Mouse (Mus musculus) adrenal gland, postnatal 0 days (tissue): ENCODE measurements around the gene Gys1. TPM values are rescaled to one million over a fixed set of nuclear protein-coding genes. Genes with fewer than 3 reads are reported as not detected.

Experiments used
- microRNA-seq: library from miRNA; unstranded; fragments of <30 nt; microRNA quantifications from one replicate; pipeline ENCODE4, GENCODE M21; 2016; ENCODE audit warnings: borderline replicate concordance; ENCODE audit not compliant: insufficient number of aligned reads
- polyA plus RNA-seq: library from polyadenylated mRNA; unstranded; fragments of >200 nt; fragmentation: Nextera tagmentation; extraction: Ambion mirVana; gene quantifications from 2 replicates; pipeline ENCODE4 v1.2.1, GENCODE M21; 2015

Gys1 gene
- 7.8 and 11.6 TPM in 2 replicates for polyA plus RNA-seq

DNA sequence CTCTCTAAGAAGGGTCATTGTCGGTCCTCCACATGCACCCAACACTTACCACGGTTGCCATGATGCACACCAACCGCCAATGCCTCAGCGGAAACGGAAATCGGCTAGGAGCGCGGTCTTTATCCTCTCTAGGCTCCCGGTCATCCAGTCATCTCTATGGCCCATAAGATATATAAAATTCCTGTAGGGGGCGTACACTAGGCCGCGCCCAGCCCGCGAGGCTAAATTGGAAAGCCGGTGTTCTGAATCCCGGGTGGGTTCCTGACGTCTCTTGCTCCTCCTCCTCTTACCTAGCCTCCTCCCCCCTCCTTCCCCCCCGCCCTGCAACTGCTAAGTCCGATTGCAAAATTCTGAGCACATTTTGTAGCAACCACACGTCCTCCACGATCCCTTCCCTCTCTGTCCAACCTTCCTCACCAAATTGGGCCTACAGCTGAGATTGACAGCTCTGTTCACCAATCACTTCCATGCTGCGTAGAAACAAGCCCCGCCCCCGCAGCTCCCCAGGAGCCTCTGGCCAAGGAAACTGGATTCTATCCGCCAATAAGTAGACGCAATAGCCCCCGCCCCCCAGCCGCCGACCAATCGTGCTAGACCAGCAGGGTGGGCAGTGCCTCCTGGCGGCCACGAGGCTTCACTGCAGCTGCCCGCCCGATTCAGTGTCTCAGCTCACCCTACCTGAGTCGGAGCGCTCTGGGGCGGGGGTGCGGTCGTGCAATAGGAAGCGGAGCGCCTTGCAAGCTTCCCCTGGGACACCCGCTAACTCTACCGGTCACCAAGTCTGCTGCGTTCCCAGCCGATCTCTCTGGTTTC is at the start of gene Gys1:
Gene Gys1 (plus strand): TSS at position 642 of the 813 bp plus-strand sequence.

DNA sequence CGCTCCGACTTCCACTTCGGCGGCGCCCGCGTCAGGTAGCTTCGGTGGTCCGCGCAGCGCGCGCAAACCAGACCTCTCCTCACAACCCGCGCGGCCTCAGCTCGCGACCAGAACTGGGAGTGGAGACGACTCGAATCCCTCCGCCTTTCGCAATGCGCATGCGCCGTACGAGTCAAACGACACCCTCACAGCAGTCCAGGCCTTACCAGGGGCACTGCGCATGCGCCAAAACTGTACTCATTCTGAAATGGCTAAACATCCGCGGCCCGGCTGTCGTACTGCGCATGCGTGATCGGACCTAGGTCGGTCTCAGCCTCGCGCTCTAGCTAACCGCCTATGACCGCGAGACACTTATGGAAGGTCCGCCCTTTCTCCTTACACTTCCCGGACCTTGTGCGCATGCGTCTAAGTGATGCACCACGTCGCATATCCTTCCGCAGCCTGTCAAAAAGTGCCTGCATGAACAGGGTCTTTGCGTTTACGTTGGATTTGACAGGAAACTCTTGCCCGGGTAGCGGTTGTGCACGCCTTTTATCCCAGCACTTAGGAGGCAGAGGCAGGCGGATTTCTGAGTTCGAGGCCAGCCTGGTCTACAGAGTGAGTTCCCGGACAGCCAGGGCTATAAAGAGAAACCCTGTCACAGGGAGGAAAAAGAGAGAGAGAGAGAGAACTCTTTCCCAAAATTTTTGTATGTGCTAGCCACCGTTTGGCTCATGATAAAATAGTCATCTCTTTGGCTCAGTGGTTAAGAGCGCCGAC is 38.9 kb upstream of the Gys1 start, which contains the start of gene Snrnp70:
Gene Snrnp70 (minus strand): TSS at position 165 of the 759 bp plus-strand sequence.

GRCm38 (mm10) chr7:45405091-45406075 is 29.3 kb upstream of the Gys1 start, which contains the start of gene Kcna7:
Gene Kcna7 (plus strand): TSS chr7:45405653.

DNA sequence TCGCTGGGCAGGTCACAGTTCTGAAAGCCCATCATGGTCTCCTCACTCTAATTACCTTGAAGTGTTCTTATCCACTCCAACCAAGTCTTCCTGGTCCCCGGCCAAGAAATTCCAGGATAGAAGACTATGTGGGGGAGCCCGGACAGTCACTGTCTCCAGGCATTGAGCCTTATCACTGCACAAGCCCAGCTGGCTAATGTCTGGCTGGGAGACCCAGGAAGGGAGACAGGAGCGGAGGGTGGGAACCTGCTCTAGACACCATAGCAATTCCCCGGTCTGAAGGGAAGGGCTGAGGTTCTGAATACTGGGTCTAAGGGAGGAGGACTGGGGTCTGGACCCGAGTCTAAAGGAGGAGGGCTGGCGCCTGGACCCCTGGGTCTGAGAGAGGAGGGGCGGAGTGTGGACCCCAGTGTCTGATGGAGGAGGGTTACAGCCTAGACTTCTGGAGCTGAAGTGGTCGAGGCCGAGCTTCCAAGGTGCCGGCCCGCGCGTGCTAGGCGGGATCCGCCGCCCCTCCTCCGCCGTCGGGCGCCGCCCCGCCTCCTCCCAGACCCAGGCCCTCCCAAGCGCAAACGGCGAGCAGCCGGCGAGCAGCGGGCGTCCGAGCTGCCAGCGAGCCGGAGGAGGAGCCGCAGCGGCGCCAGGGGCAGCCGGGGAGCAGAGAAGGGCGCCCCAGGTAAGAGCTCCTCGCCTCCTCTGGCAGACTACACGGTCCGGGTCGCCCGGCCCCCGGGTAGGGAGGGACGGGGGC is 21.4 kb upstream of the Gys1 start, which contains the start of gene Ntf5:
Gene Ntf5 (plus strand): TSS at position 583 of the 751 bp plus-strand sequence.

GRCm38 (mm10) chr7:45420615-45420919 is 14.1 kb upstream of the Gys1 start, which contains the start of gene Lhb:
Gene Lhb (plus strand): TSS chr7:45420820.

DNA sequence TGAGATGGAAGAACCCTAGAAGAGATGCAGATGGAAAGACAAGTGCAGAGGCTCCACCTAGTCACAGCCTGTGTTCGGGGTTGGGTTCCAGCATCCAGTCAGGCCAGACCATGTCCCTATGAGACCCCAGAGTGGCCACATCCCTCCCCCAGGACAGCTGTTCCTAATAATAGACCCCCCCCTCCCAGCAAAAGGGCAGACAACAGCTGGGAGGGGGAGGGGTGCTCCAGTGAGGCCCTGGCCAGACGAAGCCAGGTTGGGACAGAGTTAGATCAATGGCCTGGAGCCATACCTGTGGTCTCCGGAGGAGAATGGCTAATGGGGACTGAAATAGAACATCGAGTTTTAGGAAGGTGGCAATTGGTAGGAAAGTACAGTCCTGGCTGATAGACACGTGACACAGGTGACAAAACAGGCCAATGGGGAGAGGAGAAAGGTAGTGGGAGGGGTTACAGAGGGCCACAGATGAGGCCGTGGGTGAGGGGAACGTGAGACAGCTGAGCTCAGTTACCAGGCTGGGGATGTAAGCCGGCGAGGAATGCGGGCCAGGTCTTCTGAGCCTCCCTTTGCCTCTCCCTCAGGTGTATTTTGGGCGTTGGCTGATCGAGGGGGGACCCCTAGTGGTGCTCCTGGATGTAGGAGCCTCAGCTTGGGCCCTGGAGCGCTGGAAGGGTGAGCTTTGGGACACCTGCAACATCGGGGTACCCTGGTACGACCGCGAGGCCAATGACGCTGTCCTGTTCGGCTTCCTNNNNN is 3.1 kb downstream of the Gys1 start, which contains the start of gene Ruvbl2:
Gene Ruvbl2 (minus strand): TSS at position 576 of the 756 bp plus-strand sequence.

DNA sequence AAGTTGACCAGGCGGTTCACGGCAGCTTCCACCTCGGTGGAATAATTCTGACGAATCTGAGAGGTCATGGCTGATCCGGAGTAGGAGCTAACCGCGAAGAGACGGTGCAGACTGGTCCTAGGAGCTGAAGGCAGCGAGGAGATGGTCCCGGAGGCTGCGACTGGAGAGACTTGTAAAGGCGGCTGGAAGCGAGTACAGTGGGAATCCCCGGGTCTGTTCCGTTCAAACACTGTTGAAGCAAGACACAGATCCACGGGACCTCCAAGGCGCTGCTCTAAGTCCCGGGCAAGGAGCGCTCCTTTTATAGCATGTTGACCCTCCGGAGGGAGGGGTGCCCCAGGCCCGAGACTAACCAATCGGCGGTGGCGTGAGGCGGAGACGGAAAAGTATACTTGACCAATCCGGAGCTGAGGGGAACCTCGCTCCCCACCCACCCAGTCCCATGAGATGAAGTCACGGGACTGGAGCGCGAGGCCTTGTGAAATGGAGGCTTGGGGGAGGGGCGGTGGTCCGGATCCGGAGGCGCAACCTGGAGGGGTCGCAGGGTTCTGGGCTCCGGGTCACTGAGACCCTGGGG is 25.0 kb downstream of the Gys1 start, which contains the start of gene Ftl1:
Gene Ftl1 (minus strand): TSS at position 321 of the 577 bp plus-strand sequence.

DNA sequence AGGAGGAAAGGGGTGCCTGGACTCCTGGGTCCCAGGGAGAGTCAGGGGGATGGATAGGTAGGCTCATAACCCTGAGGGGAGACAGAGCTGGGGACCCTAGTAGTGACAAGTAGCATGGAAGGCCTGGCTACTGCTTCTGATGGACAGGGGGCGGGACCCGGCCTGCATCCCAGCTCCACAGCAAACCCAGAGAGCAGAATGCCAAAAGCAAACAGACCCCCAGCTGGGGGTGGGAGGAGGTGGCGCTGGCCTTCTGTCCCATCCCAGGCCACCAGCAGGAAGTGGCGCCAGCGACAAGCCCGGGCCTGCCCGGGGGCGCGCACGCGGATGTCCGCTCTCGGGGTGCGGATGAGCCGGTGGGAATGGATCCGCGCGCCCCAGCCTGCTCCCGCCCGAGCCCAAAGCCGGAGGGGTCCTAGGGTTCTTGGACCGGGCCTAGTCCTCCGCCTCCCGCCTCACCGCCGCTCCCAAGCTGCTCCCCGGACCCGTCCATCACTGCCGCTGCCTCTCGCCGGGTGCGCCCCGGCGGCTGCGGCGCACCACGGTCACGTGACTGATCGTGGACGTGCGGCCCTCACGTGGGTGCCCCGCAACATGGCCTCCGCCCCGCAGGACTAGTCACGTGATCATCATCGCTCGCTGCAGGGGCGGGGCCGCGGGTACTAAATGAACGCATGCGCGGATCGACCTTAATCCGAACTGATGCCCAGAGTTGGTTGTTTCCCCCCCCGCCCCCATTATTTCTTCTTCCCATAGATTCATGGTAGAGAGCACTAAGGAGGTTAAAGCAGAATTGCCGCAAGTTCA is 31.8 kb downstream of the Gys1 start, which contains the start of gene Bax:
Gene Bax (minus strand): TSS at position 616 of the 807 bp plus-strand sequence.

GRCm38 (mm10) chr7:45481374-45481927 is 46.8 kb downstream of the Gys1 start, which contains the start of gene Tulp2:
Gene Tulp2 (plus strand): TSS chr7:45481877.

DNA sequence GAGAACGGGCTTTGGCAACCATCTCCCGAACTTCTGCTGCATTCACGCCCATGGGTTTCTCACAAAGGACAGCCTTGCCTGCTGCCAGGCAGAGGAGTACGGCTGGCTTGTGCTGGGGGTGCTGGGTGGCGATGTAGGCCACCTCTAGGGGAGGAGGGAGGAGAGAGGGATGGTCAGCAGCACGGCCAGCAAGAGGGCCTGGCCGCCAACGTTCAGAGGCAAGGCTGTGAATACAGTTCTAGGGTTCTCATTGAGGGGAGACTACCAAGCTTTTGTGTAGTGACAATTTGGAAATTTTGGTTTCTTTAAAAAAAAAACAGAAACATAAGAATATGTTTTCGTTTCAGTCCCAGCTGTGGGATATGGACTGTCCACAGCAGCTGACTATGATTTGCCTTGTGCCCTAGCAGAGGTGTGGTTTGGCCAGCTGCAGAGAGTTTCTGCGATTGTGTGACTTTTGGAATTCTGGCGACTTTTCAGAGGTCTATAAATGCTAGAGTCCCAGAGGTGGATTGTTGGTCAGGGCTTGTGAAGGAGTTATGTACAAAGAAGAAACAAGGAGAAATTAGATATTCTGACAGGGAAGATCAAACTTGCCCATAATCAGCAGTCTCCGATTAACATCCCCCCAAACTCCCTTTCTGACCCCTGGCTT is 52.2 kb downstream of the Gys1 start, which contains the start of gene Gm45808:
Gene Gm45808 (minus strand): TSS at position 51 of the 655 bp plus-strand sequence.

DNA sequence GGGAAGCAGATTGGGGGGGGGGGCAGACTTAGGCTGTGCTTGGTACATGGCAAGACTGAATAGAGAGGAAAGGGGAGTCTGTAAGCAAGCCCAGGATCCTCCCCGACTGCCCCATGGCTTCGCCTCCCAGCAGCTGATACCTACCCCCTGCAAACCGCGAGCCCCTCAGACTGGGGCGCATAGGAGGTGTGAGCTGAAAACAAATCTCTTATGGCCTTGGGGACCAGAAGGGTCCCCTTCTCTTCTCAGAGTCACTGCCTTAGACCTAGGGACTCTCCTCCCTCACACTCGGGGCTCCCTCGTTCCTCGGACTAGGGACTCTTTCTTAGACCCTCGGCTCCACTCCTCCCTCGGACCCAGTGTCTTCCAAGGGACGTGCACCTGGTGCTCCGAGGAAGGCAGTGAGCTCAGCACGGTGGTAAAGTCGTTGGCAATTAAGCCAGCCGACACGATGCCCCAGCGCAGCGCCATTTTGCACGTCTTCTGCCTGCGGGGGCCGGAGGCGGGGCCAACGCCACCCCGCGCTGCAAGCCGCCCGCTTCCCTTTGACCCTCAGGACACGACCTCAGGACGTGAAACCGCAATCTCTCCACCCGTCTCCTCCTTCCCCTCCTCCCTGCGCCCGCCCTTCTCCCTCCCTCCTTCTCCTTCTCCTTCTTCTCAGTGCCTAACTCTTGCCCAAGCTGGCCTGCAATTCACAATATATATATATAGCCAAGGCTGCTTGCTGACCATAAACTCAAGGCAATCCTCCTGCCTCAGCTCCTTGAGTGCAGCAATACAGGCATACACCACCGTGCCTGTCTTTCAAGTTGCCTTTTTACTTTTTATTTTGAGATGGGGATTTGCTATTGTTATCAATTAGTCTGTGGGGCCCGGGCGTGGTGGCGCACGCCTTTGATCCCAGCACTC is 53.9 kb downstream of the Gys1 start, which contains the start of gene Dhdh:
Gene Dhdh (minus strand): TSS at position 513 of the 912 bp plus-strand sequence.

Small RNA genes within 50 kb of the gene (microRNA-seq; reads per million reads assigned to microRNA genes)
- not detected for gene Gm22133

Other genes with a start within 250 kb of the Gys1 start
- 0.30 and 0.47 TPM in 2 replicates for gene Ccdc155, start 230.0 kb upstream of the Gys1 start, polyA plus RNA-seq
- gene Dkkl1, start 222.7 kb upstream of the Gys1 start, polyA plus RNA-seq = 1.6 and 1.8 TPM in 2 replicates
- gene Tead2, start 219.1 kb upstream of the Gys1 start, polyA plus RNA-seq = 28.7 and 32.9 TPM in 2 replicates
- 3.9 and 5.3 TPM in 2 replicates for gene Cd37, start 195.7 kb upstream of the Gys1 start, polyA plus RNA-seq
- 0.08 TPM in 1 of 2 replicates, not detected in the other for gene Slc6a16, start 193.8 kb upstream of the Gys1 start, polyA plus RNA-seq
- not detected in 2 replicates for gene Slc6a21, start 157.3 kb upstream of the Gys1 start, polyA plus RNA-seq
- gene Trpm4, start 101.1 kb upstream of the Gys1 start, polyA plus RNA-seq = 12.4 and 14.0 TPM in 2 replicates
- gene Hrc, start 99.6 kb upstream of the Gys1 start, polyA plus RNA-seq = 0.54 and 1.4 TPM in 2 replicates
- gene Ppfia3, start 67.8 kb upstream of the Gys1 start, polyA plus RNA-seq = 2.6 and 3.3 TPM in 2 replicates
- gene Lin7b, start 64.3 kb upstream of the Gys1 start, polyA plus RNA-seq = 3.1 and 3.2 TPM in 2 replicates
- 67.6 and 113 TPM in 2 replicates for gene Snrnp70, start 39.1 kb upstream of the Gys1 start, polyA plus RNA-seq
- 0.06 and 0.09 TPM in 2 replicates for gene Kcna7, start 29.2 kb upstream of the Gys1 start, polyA plus RNA-seq
- 0.44 and 0.46 TPM in 2 replicates for gene Ntf5, start 21.1 kb upstream of the Gys1 start, polyA plus RNA-seq
- not detected in 2 replicates for gene Lhb, start 14.0 kb upstream of the Gys1 start, polyA plus RNA-seq
- 45.5 and 60.2 TPM in 2 replicates for gene Ruvbl2, start 3.3 kb downstream of the Gys1 start, polyA plus RNA-seq
- 4,437 and 5,089 TPM in 2 replicates for gene Ftl1, start 25.0 kb downstream of the Gys1 start, polyA plus RNA-seq
- 172 and 189 TPM in 2 replicates for gene Bax, start 32.1 kb downstream of the Gys1 start, polyA plus RNA-seq
- gene Tulp2, start 47.0 kb downstream of the Gys1 start, polyA plus RNA-seq = 0.33 and 0.91 TPM in 2 replicates
- 0.35 and 0.77 TPM in 2 replicates for gene Gm45808, start 52.0 kb downstream of the Gys1 start, polyA plus RNA-seq
- 9.9 and 22.7 TPM in 2 replicates for gene Dhdh, start 54.0 kb downstream of the Gys1 start, polyA plus RNA-seq
- 163 and 205 TPM in 2 replicates for gene Nucb1, start 75.6 kb downstream of the Gys1 start, polyA plus RNA-seq
- gene Ppp1r15a, start 91.4 kb downstream of the Gys1 start, polyA plus RNA-seq = 25.5 and 32.7 TPM in 2 replicates
- 8.4 and 12.0 TPM in 2 replicates for gene Plekha4, start 91.5 kb downstream of the Gys1 start, polyA plus RNA-seq
- 1.1 and 3.2 TPM in 2 replicates for gene Hsd17b14, start 120.0 kb downstream of the Gys1 start, polyA plus RNA-seq
- gene Bcat2, start 135.3 kb downstream of the Gys1 start, polyA plus RNA-seq = 58.9 and 92.5 TPM in 2 replicates
- gene Fgf21, start 180.6 kb downstream of the Gys1 start, polyA plus RNA-seq = 0.57 and 1.8 TPM in 2 replicates
- gene Fut1, start 182.4 kb downstream of the Gys1 start, polyA plus RNA-seq = 0.17 TPM in 1 of 2 replicates, not detected in the other
- gene Izumo1, start 187.0 kb downstream of the Gys1 start, polyA plus RNA-seq = 0.21 and 0.27 TPM in 2 replicates
- gene Rasip1, start 192.6 kb downstream of the Gys1 start, polyA plus RNA-seq = 7.4 and 12.5 TPM in 2 replicates
- gene Mamstr, start 205.1 kb downstream of the Gys1 start, polyA plus RNA-seq = 5.8 and 7.0 TPM in 2 replicates
- gene Fut2, start 231.6 kb downstream of the Gys1 start, polyA plus RNA-seq = 0.12 and 0.36 TPM in 2 replicates
- gene Ntn5, start 249.2 kb downstream of the Gys1 start, polyA plus RNA-seq = 0.25 TPM in 1 of 2 replicates, not detected in the other